Mouse (Mus musculus) midbrain, postnatal 0 days (tissue): ENCODE results near the gene 1700007K13Rik. TPM values are rescaled to one million over a fixed set of nuclear protein-coding genes. Genes with fewer than 3 reads are reported as not detected.

Source experiments
- ATAC-seq: fragments of 200-750 bp; cut with Nextera tagmentation; 2 replicates; pipeline ENCODE4 v1.8.0; 2017; ENCODE audit warnings: moderate number of reproducible peaks, mild to moderate bottlenecking, moderate TSS enrichment, moderate library complexity; ENCODE audit not compliant: low FRiP score
- DNase-seq: peaks from one replicate; pipeline ENCODE4 v3.0.0-alpha.2; 2015; ENCODE audit warnings: low spot score
- H3K27ac ChIP-seq: fragments of 300-500 bp; sonication (generic); 2 replicates; pipeline ENCODE4 v1.5.1; 2014; ENCODE audit warnings: low read depth, mild to moderate bottlenecking, low read length, mixed read lengths
- H3K27me3 ChIP-seq: fragments of 300-500 bp; sonication (generic); 2 replicates; pipeline ENCODE4 v1.6.1; 2014; ENCODE audit warnings: low read length, control low read depth, mixed read lengths; ENCODE audit not compliant: insufficient read depth
- H3K36me3 ChIP-seq: fragments of 300-500 bp; sonication (generic); 2 replicates; pipeline ENCODE4 v1.6.1; 2014; ENCODE audit warnings: low read length, control low read depth, mixed read lengths; ENCODE audit not compliant: insufficient read depth
- H3K4me1 ChIP-seq: fragments of 300-500 bp; sonication (generic); 2 replicates; pipeline ENCODE4 v1.6.1; 2014; ENCODE audit warnings: mild to moderate bottlenecking, control low read depth, antibody characterized with exemption, low read length, mixed read lengths; ENCODE audit not compliant: insufficient read depth
- H3K4me2 ChIP-seq: fragments of 300-500 bp; sonication (generic); 2 replicates; pipeline ENCODE4 v1.6.1; 2014; ENCODE audit warnings: low read depth, mild to moderate bottlenecking, low read length, mixed read lengths; ENCODE audit not compliant: poor library complexity, severe bottlenecking
- H3K4me3 ChIP-seq: fragments of 300-500 bp; sonication (generic); 2 replicates; pipeline ENCODE4 v1.5.1; 2014; ENCODE audit warnings: low read depth, mild to moderate bottlenecking, low read length, moderate library complexity
- H3K9ac ChIP-seq: fragments of 300-500 bp; sonication (generic); replicated peaks from 2 replicates; pipeline ENCODE4 v1.6.1; 2014; ENCODE audit warnings: mild to moderate bottlenecking, low read length, moderate library complexity, mixed read lengths; ENCODE audit not compliant: poor library complexity, severe bottlenecking
- H3K9me3 ChIP-seq: fragments of 300-500 bp; sonication (generic); 2 replicates; pipeline ENCODE4 v1.6.1; 2016; ENCODE audit warnings: low read length, control low read depth
- CTCF ChIP-seq: IDR thresholded peaks from 2 replicates; pipeline ENCODE4 v1.5.1; 2016; ENCODE audit warnings: antibody characterized with exemption, mild to moderate bottlenecking
- WGBS: fragments of 180-500 bp; shearing (Covaris S2); extraction: QIAGEN DNeasy Blood & Tissue Kit; methylation state at CpG from one replicate; pipeline ENCODE4 v1.1.7; 2014; 5-methylcytosine and 5-hydroxymethylcytosine counted together
- polyA plus RNA-seq: library from polyadenylated mRNA; unstranded; fragments of >200 nt; fragmentation: Nextera tagmentation; extraction: Ambion mirVana; gene quantifications from 2 replicates; pipeline ENCODE4 v1.2.1, GENCODE M21; 2015
- total RNA-seq: library from RNA; depleted of rRNA; stranded (reverse); fragments of >200 nt; gene quantifications from 2 replicates; pipeline ENCODE4 v1.2.3, GENCODE M21; 2014

Gene 1700007K13Rik
- total and polyA plus RNA-seq, 2 experiments from 2014 or later = 5.8 to 6.2 TPM

DNA sequence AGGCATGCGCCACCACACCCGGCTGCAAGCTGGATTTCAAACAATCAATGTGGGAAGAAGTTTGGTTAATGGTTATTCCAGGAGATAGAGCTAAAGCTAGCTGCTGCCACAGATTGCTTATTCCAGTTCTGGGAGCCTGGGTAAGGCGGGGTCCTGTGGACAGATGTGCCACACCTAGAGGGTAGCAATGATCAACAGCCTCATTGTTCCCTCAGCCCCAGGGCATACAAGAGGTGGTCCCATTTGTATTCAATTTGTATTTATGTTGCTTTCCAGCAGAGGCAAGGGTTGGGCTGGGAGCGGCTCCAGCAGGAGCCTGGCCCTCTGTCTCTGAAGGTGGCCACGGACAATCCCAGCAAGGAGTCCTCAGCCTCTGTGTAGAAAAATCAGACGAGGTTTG lies 40.2 kb upstream of the 1700007K13Rik start:
- no peaks in the 10 kb centered on the region for H3K27me3 ChIP-seq
- H3K4me3 ChIP-seq = no peak overlapping the region
- no peak overlapping the region for H3K27ac ChIP-seq
- no peaks in the 10 kb centered on the region for H3K9me3 ChIP-seq
- H3K4me1 ChIP-seq = no peaks in the 10 kb centered on the region
- H3K4me2 ChIP-seq = no peak overlapping the region
- TF ChIP-seq CTCF = no peak
- H3K36me3 ChIP-seq = no peaks in the 10 kb centered on the region
- ATAC-seq = no peak
- WGBS = 79% methylated on average over 6 of the region's 6 CpGs
- DNase-seq = no peak
- H3K9ac ChIP-seq = no peak overlapping the region

DNA sequence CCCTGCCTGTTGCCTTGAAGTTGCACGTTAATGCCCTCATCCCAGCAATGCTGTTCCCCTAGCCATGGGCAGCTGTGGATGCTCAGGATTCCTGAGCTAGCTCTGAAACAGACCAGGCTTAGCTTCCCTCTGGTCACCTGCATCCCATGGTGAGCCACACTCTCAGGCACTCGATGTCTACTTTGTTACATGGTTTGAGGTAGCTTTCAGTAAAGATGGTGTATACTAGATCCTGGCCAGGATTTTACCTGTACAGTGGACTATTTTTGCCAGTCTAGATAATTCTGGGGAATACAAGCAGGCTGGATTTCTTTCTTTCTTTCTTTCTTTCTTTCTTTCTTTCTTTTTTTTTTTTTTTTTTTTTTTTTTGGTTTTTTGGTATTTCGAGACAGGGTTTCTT lies 39.7 kb upstream of the 1700007K13Rik start, which contains the start of gene Gm10134:
Gene Gm10134, plus strand, starts transcription at position 301 of the 400 bp plus-strand sequence.
- H3K27me3 ChIP-seq = no peaks in the 10 kb centered on the region
- H3K9me3 ChIP-seq = no peaks in the 10 kb centered on the region
- no peak for TF ChIP-seq CTCF
- H3K4me2 ChIP-seq = no peak within 1 kb of the TSS
- WGBS = 81% methylated on average over 3 of the region's 3 CpGs
- no peaks in the 10 kb centered on the region for H3K4me1 ChIP-seq
- no peak for DNase-seq
- no peak for ATAC-seq
- H3K4me3 ChIP-seq = no peak within 1 kb of the TSS
- H3K36me3 ChIP-seq = no peaks in the 10 kb centered on the region
- H3K27ac ChIP-seq = no peak within 1 kb of the TSS
- no peak within 1 kb of the TSS for H3K9ac ChIP-seq

DNA sequence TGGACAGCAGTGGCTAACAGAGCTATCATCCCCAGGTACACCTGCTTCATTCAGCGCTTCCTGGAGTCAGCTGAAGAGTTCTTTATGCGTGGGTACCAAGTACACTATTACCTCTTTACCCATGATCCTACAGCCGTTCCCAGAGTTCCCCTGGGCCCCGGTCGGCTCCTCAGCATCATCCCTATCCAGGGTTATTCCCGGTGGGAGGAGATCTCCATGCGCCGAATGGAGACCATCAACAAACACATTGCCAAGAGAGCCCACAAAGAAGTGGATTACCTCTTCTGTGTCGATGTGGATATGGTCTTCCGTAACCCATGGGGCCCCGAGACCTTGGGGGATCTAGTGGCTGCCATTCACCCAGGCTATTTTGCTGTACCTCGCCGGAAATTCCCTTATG lies 38.5 kb upstream of the 1700007K13Rik start:
- no peak for TF ChIP-seq CTCF
- ATAC-seq (no peak), DNase-seq (no peak)
- Histone ChIP-seq H3K36me3 (no peaks in the 10 kb centered on the region), H3K27me3 (no peaks in the 10 kb centered on the region), H3K4me1 (no peaks in the 10 kb centered on the region), H3K9ac (no peak overlapping the region), H3K27ac (no peak overlapping the region), H3K4me3 (no peak overlapping the region), H3K9me3 (no peaks in the 10 kb centered on the region), H3K4me2 (no peak overlapping the region)
- 89% methylated on average over 13 of the region's 13 CpGs for WGBS

DNA sequence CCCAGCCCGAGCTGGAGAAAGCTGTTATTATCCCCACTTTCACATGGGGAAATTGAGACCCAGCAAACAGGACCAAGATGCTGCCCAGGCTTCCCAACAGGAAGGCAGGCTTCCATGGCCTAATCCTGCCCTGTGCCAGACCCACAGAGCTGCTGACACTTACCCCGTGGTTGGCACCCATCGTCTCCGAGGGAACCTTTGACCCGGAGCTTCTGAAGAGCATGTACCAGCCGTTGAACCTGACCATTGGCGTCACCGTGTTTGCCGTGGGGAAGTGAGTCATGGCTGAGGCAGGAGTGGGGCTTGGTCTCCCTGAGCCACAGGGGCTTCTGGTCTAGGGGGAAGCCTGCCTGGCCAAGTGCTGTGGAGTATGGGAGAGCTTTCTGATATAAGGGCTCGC lies 36.9 kb upstream of the 1700007K13Rik start:
- Histone ChIP-seq H3K9ac (no peak overlapping the region), H3K27ac (no peak overlapping the region), H3K4me1 (no peaks in the 10 kb centered on the region), H3K36me3 (no peaks in the 10 kb centered on the region), H3K9me3 (no peaks in the 10 kb centered on the region), H3K27me3 (no peaks in the 10 kb centered on the region), H3K4me2 (no peak overlapping the region), H3K4me3 (no peak overlapping the region)
- WGBS = 84% methylated on average over 10 of the region's 10 CpGs
- DNase-seq (no peak), ATAC-seq (no peak)
- TF ChIP-seq CTCF = no peak

DNA sequence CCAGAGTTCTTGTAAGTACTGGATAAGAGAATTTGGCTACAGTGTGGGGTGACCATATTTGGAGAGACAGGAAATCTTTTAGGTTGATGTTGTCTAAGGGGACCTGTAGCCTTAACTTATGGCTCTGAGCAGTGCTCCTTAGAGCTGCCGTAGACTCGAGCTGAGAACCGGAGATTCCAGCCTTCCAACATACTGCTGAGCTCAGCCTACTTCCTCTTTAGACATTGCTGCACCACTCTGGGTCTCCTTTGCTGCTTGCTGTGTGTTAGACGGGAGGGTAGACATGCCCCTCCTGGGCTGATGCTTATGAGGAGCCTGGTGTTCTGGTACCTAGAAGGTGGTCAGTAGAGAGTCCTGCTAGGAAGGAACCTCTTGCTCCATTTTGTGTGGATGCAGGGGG lies 32.3 kb upstream of the 1700007K13Rik start:
- WGBS = 83% methylated on average over 4 of the region's 4 CpGs
- DNase-seq = no peak

DNA sequence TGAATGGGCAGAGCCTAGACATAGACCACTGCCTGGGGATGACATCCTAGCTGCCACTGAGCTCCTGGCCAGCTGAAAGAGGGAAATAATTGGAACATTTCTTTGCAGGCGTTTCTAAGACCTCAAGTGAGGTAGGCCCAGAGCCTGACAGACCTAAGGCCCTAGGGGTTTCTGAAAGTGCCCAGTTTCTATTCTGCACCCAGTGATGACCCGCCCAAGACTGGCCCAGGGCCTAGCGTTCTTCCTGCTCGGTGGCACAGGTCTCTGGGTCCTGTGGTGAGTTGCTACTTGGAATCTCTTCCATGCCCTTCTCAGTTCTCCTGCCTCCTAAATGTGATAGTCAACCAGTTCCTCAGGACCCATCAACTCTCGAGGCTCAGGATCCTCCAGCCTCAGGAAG lies 31.4 kb upstream of the 1700007K13Rik start:
- no peaks in the 10 kb centered on the region for H3K4me1 ChIP-seq
- ATAC-seq (no peak), DNase-seq (no peak)
- H3K27me3 ChIP-seq = no peaks in the 10 kb centered on the region
- H3K9me3 ChIP-seq = no peaks in the 10 kb centered on the region
- no peak overlapping the region for H3K4me3 ChIP-seq
- no peak overlapping the region for H3K9ac ChIP-seq
- H3K4me2 ChIP-seq = no peak overlapping the region
- TF ChIP-seq CTCF = no peak
- no peak overlapping the region for H3K27ac ChIP-seq
- H3K36me3 ChIP-seq = no peaks in the 10 kb centered on the region
- 83% methylated on average over 5 of the region's 5 CpGs for WGBS

More for the DNA sequence above, 32.3 kb upstream of the 1700007K13Rik start:
- no peak overlapping the region for H3K9ac ChIP-seq
- no peak overlapping the region for H3K4me2 ChIP-seq
- no peaks in the 10 kb centered on the region for H3K36me3 ChIP-seq
- TF ChIP-seq CTCF = no peak
- H3K27ac ChIP-seq = no peak overlapping the region
- ATAC-seq = no peak
- H3K4me1 ChIP-seq = no peaks in the 10 kb centered on the region
- no peak overlapping the region for H3K4me3 ChIP-seq
- H3K27me3 ChIP-seq = no peaks in the 10 kb centered on the region
- H3K9me3 ChIP-seq = no peaks in the 10 kb centered on the region
